ENCODE assay signal across 27 mouse cellular contexts in the genomic region with DNA sequence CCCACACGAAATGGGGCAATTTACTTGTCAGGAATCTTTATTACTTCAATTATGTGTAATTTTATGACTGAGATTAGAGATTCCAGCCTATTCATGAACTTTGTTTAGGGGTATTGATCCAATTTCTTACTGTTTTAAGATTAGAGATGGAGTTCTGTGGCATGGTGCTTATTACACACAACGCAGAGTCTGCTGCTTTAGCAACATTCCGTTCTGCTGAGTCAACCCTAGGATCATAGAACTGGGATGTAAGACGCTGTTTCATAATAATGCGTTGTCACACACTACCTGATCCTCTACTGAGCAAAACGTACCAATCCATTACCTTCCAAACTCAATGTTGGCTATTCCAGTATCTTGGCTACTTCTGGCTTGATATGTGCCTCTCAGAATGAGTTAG.
"Had no signal": no experiment of that assay in that cellular context is flagged by ENCODE, and none has a peak within 500 bp of the region (broad histone marks: within the 10 kb centered on the region; RNA-seq: fewer than 3 reads in every experiment).

No protein-coding gene starts in this region.

- H3K9ac ChIP-seq: embryonic facial prominence, embryonic 12.5 days; embryonic facial prominence, embryonic 13.5 days; embryonic facial prominence, embryonic 15.5 days; forebrain, embryonic 12.5 days; forebrain, embryonic 13.5 days; forebrain, embryonic 15.5 days; forebrain, postnatal 0 days had no signal

- H3K4me2 ChIP-seq: embryonic facial prominence, embryonic 12.5 days; embryonic facial prominence, embryonic 13.5 days; embryonic facial prominence, embryonic 15.5 days; forebrain, embryonic 12.5 days; forebrain, embryonic 13.5 days; forebrain, embryonic 15.5 days had no signal

- H3K4me3 ChIP-seq: embryonic facial prominence, embryonic 10.5 days; embryonic facial prominence, embryonic 12.5 days; embryonic facial prominence, embryonic 13.5 days; embryonic facial prominence, embryonic 15.5 days; erythroblast, embryonic 14.5 days; forebrain, embryonic 10.5 days; forebrain, embryonic 12.5 days; forebrain, embryonic 13.5 days; forebrain, embryonic 15.5 days; gastrocnemius, adult 2 months had no signal

- ATAC-seq: forebrain, embryonic 13.5 days; forebrain, embryonic 14.5 days; forebrain, embryonic 15.5 days; forebrain, embryonic 16.5 days; forebrain, postnatal 0 days had no signal

- H3K27ac ChIP-seq: embryonic facial prominence, embryonic 10.5 days; embryonic facial prominence, embryonic 12.5 days; embryonic facial prominence, embryonic 13.5 days; embryonic facial prominence, embryonic 15.5 days; forebrain, embryonic 10.5 days; forebrain, embryonic 12.5 days; forebrain, embryonic 13.5 days; forebrain, embryonic 15.5 days; gastrocnemius, adult 2 months had no signal

- H3K9me3 ChIP-seq: embryonic facial prominence, embryonic 12.5 days; embryonic facial prominence, embryonic 15.5 days; forebrain, embryonic 15.5 days had no signal

- H3K4me1 ChIP-seq: embryonic facial prominence, embryonic 10.5 days; embryonic facial prominence, embryonic 12.5 days; embryonic facial prominence, embryonic 13.5 days; embryonic facial prominence, embryonic 15.5 days; forebrain, embryonic 10.5 days; forebrain, embryonic 12.5 days; forebrain, embryonic 13.5 days; forebrain, embryonic 15.5 days had no signal

- DNase-seq: cerebellum, adult 2 months; cerebellum, adult 8-10 months; cerebellum, adult 9-10 months; cerebellum, adult 9-11 months; cerebellum, postnatal 10 days; cerebellum, postnatal 14 days; cerebellum, postnatal 25 days; cerebellum, postnatal 36 days; forebrain, postnatal 0 days; gastrocnemius, adult 2 months; gastrocnemius, postnatal 10 days; gastrocnemius, postnatal 14 days; gastrocnemius, postnatal 25 days; gastrocnemius, postnatal 36 days; heart, adult 11 months; heart, adult 18-20 months had no signal

- H3K36me3 ChIP-seq: embryonic facial prominence, embryonic 10.5 days; embryonic facial prominence, embryonic 12.5 days; embryonic facial prominence, embryonic 13.5 days; embryonic facial prominence, embryonic 15.5 days; forebrain, embryonic 10.5 days; forebrain, embryonic 12.5 days; forebrain, embryonic 15.5 days had no signal

- H3K27me3 ChIP-seq: embryonic facial prominence, embryonic 12.5 days; embryonic facial prominence, embryonic 13.5 days; embryonic facial prominence, embryonic 15.5 days; forebrain, embryonic 12.5 days; forebrain, embryonic 13.5 days; forebrain, embryonic 15.5 days had no signal
